Mouse (Mus musculus) kidney, postnatal 14 days (tissue): ENCODE results near the gene Kcne2.

Source experiments
- DNase-seq: peaks from one replicate; pipeline ENCODE4 v3.0.0; 2022; ENCODE audit warnings: mixed read lengths

Gene Kcne2

DNA sequence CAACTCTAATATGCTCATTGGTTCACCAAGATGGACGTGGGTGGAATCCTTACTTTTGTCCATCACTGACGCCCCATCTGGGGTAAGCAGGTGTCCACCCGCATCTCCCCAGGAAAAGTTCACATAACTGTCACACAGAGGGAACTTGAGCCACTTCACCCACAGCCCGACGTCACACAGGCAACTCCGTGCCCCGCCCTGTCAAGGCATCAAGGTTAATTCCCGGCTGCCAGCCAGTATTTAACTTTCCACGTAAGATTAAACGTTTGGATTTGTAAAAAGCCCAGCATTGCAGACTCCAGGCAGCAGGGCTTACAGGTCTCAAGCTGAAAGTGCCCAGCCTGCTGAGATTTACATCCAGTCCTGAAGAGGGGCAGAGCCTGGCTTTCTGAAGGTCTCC is at the start of gene Kcne2:
Gene Kcne2, plus strand, starts transcription at position 289 of the 400 bp plus-strand sequence.
- DNase-seq, result no peak

GRCm38 (mm10) chr16:92245909-92246308 is 46.3 kb upstream of the Kcne2 start:
- DNase-seq, result no peak

DNA sequence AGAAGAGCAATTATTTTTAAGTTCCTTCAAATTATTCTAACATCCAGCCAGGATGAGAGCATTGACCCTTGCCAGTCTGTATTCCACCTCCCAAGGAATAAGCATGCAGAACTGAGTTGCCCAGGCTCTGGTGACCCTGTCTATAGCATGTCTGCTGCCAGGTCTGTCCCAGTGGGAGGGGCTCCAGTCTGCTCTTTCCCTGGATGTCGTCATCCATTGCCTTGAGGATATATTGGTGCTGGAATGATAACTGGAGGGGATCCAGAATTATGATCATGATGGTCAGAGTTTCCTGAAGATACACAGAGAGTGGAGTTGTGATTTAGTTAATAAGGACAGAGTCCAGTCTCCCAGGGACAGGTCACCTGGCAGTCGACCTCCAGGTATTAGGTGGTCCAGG is 45.2 kb upstream of the Kcne2 start:
- no peak for DNase-seq

- no peak for DNase-seq
Measured at GRCm38 (mm10) chr16:92247700-92248099, 44.5 kb upstream of the Kcne2 start.

- no peak for DNase-seq
Measured at GRCm38 (mm10) chr16:92249681-92250080, 42.5 kb upstream of the Kcne2 start.

DNA sequence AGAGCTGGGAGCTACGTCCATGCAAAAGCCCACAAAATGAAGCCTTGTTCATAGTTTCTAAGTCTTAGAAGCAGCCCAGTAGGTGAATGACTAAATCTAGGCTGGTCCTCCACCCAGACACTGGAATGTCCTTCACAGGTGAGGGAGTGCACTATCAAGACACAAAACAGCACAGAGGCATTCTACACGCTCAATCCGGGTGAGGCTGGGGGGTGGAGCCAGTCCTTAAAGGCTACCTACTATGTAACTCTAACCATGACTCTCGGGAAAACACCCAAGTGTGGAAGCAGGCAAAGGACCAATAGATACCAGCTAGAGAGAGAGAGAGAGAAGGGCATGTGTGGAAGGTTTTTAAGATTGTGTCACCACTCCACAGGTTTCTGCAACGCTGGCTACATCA is 41.7 kb upstream of the Kcne2 start:
- no peak for DNase-seq

DNA sequence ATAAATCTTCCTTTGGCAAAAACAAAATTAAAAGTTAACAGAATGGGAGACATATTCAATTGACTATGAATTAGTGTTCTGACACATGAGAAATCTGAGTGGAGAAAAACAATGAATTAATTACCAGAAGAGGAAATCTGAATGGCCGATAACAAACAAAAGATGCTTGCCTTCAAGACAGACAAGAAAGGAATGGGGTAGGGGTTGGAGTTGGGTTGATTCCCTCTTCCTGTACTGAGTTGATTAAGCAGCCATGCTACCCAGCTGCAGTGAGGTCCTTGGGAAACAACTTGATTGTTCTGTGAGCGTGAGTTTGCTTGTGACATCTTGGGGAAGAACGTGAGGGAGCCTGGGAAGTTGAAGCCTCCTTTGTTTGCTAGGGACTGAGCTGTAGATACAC is 37.9 kb upstream of the Kcne2 start:
- no peak for DNase-seq

DNA sequence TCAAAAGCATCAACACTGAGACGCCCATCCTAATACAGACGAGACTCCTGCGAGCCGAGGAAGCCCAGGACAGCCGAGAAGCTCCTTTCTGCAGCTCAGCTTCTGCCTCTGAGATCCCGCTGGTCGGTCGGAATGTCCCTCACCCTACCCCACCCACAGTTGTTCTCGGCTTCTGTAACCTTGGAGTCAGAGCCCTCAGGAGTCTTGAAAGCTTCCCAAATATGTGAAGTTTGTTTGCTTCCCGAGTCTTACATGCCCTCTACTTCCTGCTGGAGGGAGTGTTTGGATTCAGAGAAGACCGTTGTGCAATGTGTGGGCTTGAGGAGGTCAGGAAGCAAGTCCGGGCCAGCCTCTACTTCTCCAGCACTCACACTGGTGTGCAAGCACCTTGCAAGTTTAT is 24.3 kb upstream of the Kcne2 start:
- no peak for DNase-seq

DNA sequence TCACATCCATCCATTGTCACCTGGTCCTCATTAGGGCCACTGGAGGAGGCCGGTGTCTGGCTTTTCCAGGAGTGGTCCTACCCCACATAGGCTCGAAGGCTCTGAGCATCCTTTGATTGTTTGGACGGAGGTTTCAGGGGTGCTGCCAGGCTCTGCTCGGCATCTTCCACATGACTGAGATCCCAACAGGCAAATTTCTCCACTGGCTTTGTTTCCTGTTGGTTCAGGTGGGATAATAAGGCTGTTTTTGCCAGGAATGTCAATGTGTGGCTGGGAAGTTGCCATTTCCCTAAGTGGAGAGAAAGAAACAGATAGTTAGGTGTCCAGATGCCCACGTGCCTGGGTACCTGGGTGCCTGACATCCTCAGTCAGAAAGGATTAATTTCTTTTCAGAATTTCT is 17.7 kb upstream of the Kcne2 start:
- no peak for DNase-seq

DNA sequence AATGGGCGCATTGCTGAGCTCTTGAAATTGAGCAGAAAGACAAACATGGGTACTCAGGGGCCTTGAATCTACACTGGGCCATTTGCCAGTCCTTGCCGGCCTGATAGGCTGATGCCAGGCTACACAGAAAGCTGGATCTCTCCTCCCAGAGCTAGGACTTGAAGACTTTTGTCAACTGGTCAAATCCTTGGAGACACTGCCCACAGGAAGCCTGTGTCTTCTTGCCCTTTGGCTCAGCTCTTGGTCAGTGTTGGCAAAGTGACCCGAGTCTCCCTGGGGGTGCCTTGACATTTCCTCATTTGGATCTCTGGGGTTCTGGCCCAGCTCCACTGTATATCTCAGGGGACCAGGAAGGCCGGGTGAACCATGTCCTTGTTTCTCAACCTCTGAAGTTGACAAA is 16.7 kb upstream of the Kcne2 start:
- no peak for DNase-seq

- DNase-seq, result no peak
Measured at GRCm38 (mm10) chr16:92282671-92283070, 9.5 kb upstream of the Kcne2 start.

DNA sequence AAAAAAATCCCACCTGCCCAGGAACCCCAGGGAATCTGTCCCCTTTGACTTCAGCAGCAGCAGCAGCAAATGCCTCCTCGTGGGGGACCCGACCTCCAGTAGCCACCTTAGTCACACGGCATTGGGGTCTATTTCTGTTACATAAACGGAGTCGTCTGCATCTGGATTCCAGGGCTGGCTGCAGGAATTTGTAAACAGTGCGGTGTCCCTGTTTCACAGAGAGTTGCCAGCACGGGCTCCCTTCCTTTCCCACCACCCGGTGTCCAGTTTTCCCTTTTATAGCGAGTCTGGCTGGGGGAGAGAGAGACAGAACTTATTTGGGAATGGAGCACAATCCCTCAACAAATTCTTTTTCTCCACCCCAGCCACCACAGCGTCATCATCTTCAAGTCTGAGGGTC is 7.1 kb upstream of the Kcne2 start:
- no peak for DNase-seq

DNA sequence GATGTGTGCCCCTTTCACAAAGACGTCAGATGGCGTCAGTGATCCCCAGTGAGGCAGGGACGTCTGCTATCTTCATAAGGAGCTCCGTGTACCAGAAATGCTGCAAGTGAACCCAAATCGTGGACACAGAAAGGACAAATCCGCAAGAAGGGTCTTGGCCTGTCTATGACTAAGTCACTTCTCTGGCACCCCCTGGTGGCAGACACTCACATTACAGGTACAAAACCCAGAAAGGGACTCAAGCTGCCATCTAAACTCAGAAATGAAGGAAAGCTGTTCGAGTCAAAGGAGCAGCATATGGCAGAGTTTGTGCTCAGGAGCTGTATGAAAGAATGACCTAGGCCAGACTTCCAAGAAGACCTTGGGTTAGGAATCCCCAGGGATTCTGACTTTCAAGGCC is 5.6 kb upstream of the Kcne2 start:
- peak; percentile 89 for DNase-seq

DNA sequence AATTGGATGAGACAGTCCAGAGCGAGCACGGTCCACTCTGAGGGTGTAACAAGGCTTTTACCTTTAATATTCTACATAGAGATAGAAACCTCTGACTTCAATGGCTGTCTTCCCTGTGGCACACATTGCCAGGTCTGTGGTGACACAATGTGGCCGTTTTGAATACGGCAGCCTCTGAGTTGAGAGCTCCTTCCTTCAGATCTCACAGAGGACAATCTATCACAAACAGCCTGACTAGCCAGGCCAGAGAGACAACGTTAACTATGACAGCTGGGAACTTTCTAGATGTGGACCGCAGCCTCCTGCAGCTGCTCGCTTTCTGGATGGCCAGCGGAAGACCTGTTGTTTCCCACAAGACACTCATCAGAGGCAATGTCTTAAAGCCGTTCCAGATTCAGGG is 3.4 kb upstream of the Kcne2 start:
- peak; percentile 60 for DNase-seq

GRCm38 (mm10) chr16:92290045-92290444 is 2.1 kb upstream of the Kcne2 start:
- DNase-seq, result no peak

GRCm38 (mm10) chr16:92294267-92294970 is 2.2 kb downstream of the Kcne2 start:
- no peak for DNase-seq

DNA sequence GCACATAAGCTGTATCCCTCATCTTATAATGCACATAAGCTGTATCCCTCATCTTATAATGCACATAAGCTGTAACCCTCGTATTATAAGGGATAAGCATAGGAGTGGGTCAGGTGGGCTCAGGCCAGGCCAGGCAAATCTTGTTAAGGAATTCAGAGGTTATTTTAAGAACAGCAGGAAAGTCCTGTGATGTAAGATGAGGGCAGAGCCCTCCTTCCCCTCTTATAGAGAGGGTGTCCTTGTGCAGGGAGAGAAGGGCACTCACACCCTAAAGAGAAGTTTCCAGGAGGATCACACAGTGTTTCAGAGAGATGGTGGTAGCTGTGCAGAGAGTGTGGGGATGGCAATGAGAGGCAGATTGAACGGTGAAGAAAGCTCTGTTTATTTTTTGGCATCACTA is 3.1 kb downstream of the Kcne2 start:
- DNase-seq, result no peak

- DNase-seq, result peak; percentile 96
Measured at GRCm38 (mm10) chr16:92300649-92301411, 8.6 kb downstream of the Kcne2 start, which contains the start of gene Smim11. Gene Smim11, plus strand, starts transcription at chr16:92301286.

GRCm38 (mm10) chr16:92301412-92301806 is 9.2 kb downstream of the Kcne2 start:
- no peak for DNase-seq

DNA sequence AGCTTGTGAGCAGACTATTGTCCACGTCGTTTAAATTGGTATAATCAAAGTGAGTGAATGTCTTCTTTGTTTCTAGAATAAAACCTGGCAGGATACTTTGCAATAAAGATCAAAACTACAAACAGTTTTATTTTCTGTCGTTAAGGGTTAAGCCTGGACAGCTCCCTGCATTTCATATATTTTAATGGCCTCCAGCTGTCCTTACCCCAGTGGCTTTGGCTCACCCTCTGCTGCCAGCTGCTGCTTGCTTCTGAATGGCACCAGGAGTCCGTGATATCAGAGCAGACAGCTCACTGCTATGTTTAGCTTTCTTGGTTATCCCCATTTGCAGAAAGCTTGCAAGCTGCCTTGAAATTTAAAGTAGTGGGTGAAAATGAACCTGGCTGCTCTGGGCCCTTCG is 9.8 kb downstream of the Kcne2 start:
- no peak for DNase-seq

DNA sequence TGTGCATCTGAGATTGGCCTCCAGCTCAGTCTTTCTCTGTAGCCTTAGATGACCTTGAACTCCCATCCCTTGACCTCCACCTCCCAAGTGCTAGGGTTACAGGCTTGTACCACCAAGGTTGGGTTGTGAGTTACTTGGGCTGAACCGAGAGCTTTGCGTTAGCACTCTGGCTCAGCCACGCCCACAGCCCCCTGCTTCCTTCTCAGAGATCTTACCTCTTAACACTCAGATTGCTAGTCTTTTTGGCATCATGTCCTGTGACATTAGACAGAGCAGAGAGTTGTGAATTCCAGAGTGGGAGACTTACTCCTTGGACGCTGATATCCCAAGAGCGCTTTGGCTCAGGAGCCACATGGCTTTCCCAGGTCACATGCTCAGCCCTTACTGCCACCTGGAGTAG is 10.3 kb downstream of the Kcne2 start:
- peak; percentile 17 for DNase-seq

- no peak for DNase-seq
Measured at GRCm38 (mm10) chr16:92305519-92305918, 13.3 kb downstream of the Kcne2 start.

- DNase-seq, result no peak
Measured at GRCm38 (mm10) chr16:92307947-92308346, 15.8 kb downstream of the Kcne2 start.

DNA sequence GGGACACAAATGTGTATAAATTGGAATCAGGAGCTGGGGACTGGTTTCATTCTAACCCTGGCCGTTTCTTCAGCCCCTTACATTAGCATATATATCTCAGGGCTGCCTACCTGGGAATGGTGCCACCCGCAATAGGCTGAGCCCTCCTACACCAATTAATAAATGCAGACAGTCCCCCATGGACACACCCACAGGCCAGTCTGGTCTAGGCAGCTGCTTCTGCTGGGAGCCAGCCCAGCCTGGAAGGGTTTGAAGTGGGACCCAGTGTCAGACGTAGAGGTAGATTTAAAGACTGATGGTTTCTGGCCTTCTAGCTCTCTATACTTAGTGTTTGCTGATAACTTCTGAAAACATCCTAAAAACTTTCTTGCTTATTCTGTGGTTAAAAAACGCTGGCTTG is 16.9 kb downstream of the Kcne2 start:
- no peak for DNase-seq
